Mouse (Mus musculus) MEL (cell line): ENCODE data around the gene Fuk. TPM values are rescaled to one million over a fixed set of nuclear protein-coding genes. Genes with fewer than 3 reads are reported as not detected.
A peak's percentile ranks its signal among the peaks of the same experiment; 100 is the strongest.

Experiments used
- DNase-seq: peaks from one replicate; pipeline ENCODE4 v3.0.0; 2011; ENCODE audit warnings: low read depth, low spot score
- H3K27ac ChIP-seq: 2 replicates; pipeline ENCODE4 v1.5.1; 2012; ENCODE audit warnings: low read depth, mild to moderate bottlenecking, control low read depth, low read length, moderate library complexity; ENCODE audit not compliant: control insufficient read depth
- H3K27me3 ChIP-seq, 2 experiments: fragments of 150-350 bp in 1 of 2; sonication (generic) in 1 of 2; 2 replicates each; pipeline ENCODE4 v1.6.1; 2012; ENCODE audit warnings: low read length in 2 of 2, mild to moderate bottlenecking in 2 of 2, improper control_type of control experiment in 1 of 2, moderate library complexity in 1 of 2; ENCODE audit not compliant: insufficient read depth in 2 of 2, control insufficient read depth in 1 of 2
- H3K36me3 ChIP-seq, 2 experiments: 2 replicates each; pipeline ENCODE4 v1.6.1; 2012 to 2014; ENCODE audit warnings: low read length in 2 of 2, improper control_type of control experiment in 1 of 2, inconsistent platforms in 1 of 2, mild to moderate bottlenecking in 1 of 2; ENCODE audit not compliant: insufficient read depth in 2 of 2, control insufficient read depth in 1 of 2
- H3K4me1 ChIP-seq, 2 experiments: fragments of 150-350 bp in 1 of 2; sonication (generic) in 1 of 2; 2 replicates each; pipeline ENCODE4 v1.6.1; 2012; ENCODE audit warnings: low read length in 2 of 2, improper control_type of control experiment in 1 of 2, mild to moderate bottlenecking in 1 of 2; ENCODE audit not compliant: insufficient read depth in 2 of 2, control insufficient read depth in 1 of 2
- H3K4me3 ChIP-seq, 2 experiments: fragments of 150-350 bp in 1 of 2; sonication (generic) in 1 of 2; 2 replicates each; pipeline ENCODE4 v1.5.1; 2012; ENCODE audit warnings: low read depth in 2 of 2, low read length in 2 of 2, mild to moderate bottlenecking in 2 of 2, moderate library complexity in 2 of 2, control low read depth in 1 of 2, improper control_type of control experiment in 1 of 2; ENCODE audit not compliant: control insufficient read depth in 1 of 2, insufficient read depth in 1 of 2
- H3K79me2 ChIP-seq: 2 replicates; pipeline ENCODE4 v1.6.1; 2012; ENCODE audit warnings: mild to moderate bottlenecking, low read length, moderate library complexity; ENCODE audit not compliant: control insufficient read depth, poor library complexity, insufficient read depth
- H3K9ac ChIP-seq: 2 replicates; pipeline ENCODE4 v1.6.1; 2012; ENCODE audit warnings: low read depth, mild to moderate bottlenecking, control low read depth, low read length, moderate library complexity; ENCODE audit not compliant: control insufficient read depth, poor library complexity, severe bottlenecking
- H3K9me3 ChIP-seq: fragments of 150-350 bp; sonication (generic); replicated peaks from 2 replicates; pipeline ENCODE4 v1.6.1; 2012; ENCODE audit warnings: mild to moderate bottlenecking, low read length, improper control_type of control experiment, moderate library complexity; ENCODE audit not compliant: insufficient read depth
- BHLHE40 ChIP-seq: IDR thresholded peaks from 2 replicates; pipeline ENCODE4 v1.6.1; 2012; ENCODE audit warnings: low read depth, mild to moderate bottlenecking, inconsistent platforms, low read length, improper control_type of control experiment, borderline replicate concordance
- CHD1 ChIP-seq: IDR thresholded peaks from 2 replicates; pipeline ENCODE4 v1.6.1; 2012; ENCODE audit warnings: low read depth, mild to moderate bottlenecking, inconsistent platforms, low read length, improper control_type of control experiment
- CHD2 ChIP-seq: IDR thresholded peaks from 2 replicates; pipeline ENCODE4 v1.6.1; 2011; ENCODE audit warnings: low read length, improper control_type of control experiment
- E2F4 ChIP-seq: IDR thresholded peaks from 2 replicates; pipeline ENCODE4 v1.6.1; 2011; ENCODE audit warnings: low read depth, low read length, improper control_type of control experiment, borderline replicate concordance
- EP300 ChIP-seq, 2 experiments: IDR thresholded peaks; 2 replicates each; pipeline ENCODE4 v1.6.1; 2011; ENCODE audit warnings: improper control_type of control experiment in 2 of 2, low read length in 2 of 2, low read depth in 1 of 2, mild to moderate bottlenecking in 1 of 2
- ETS1 ChIP-seq: IDR thresholded peaks from 2 replicates; pipeline ENCODE4 v1.6.1; 2012; ENCODE audit warnings: low read depth, mild to moderate bottlenecking, inconsistent platforms, low read length, improper control_type of control experiment, moderate library complexity
- GATA1 ChIP-seq: IDR thresholded peaks from 2 replicates; pipeline ENCODE4 v1.6.1; 2011; ENCODE audit warnings: low read depth, low read length, improper control_type of control experiment
- HCFC1 ChIP-seq: IDR thresholded peaks from 2 replicates; pipeline ENCODE4 v1.6.1; 2012; ENCODE audit warnings: low read depth, mild to moderate bottlenecking, inconsistent platforms, low read length, improper control_type of control experiment, moderate library complexity
- KAT2A ChIP-seq: conservative IDR thresholded peaks from 2 replicates; pipeline ENCODE4 v1.6.1; 2012; ENCODE audit warnings: low read depth, low read length, improper control_type of control experiment, inconsistent platforms
- MAFK ChIP-seq: IDR thresholded peaks from 2 replicates; pipeline ENCODE4 v1.6.1; 2011; ENCODE audit warnings: low read depth, mild to moderate bottlenecking, low read length, improper control_type of control experiment, borderline replicate concordance
- MAX ChIP-seq: IDR thresholded peaks from 2 replicates; pipeline ENCODE4 v1.6.1; 2011; ENCODE audit warnings: low read length, improper control_type of control experiment
- MEF2A ChIP-seq: IDR thresholded peaks from 2 replicates; pipeline ENCODE4 v1.6.1; 2014; ENCODE audit warnings: low read depth, mild to moderate bottlenecking, inconsistent platforms, low read length, improper control_type of control experiment; ENCODE audit not compliant: poor library complexity, insufficient replicate concordance, severe bottlenecking; ENCODE audit errors: extremely low read depth
- MYB ChIP-seq: IDR thresholded peaks from 2 replicates; pipeline ENCODE4 v1.6.1; 2011; ENCODE audit warnings: mild to moderate bottlenecking, low read depth, low read length, improper control_type of control experiment
- MYC ChIP-seq: IDR thresholded peaks from 2 replicates; pipeline ENCODE4 v1.6.1; 2011; ENCODE audit warnings: low read depth, mild to moderate bottlenecking, low read length, improper control_type of control experiment, moderate library complexity
- NELFE ChIP-seq: IDR thresholded peaks from 2 replicates; pipeline ENCODE4 v1.6.1; 2011; ENCODE audit warnings: low read depth, low read length, improper control_type of control experiment
- NRF1 ChIP-seq: IDR thresholded peaks from 2 replicates; pipeline ENCODE4 v1.6.1; 2014; ENCODE audit warnings: low read depth, mild to moderate bottlenecking, inconsistent platforms, low read length, improper control_type of control experiment, moderate library complexity; ENCODE audit not compliant: poor library complexity, insufficient read depth, severe bottlenecking
- POLR2A ChIP-seq, 2 experiments: IDR thresholded peaks; 2 replicates each; pipeline ENCODE4 v1.6.1; 2011 to 2012; ENCODE audit warnings: low read length in 2 of 2, mild to moderate bottlenecking in 2 of 2, control low read depth in 1 of 2, improper control_type of control experiment in 1 of 2, low read depth in 1 of 2, moderate library complexity in 1 of 2; ENCODE audit not compliant: control insufficient read depth in 1 of 2, insufficient read depth in 1 of 2, poor library complexity in 1 of 2
- POLR2AphosphoS2 ChIP-seq: IDR thresholded peaks from 2 replicates; pipeline ENCODE4 v1.6.1; 2011; ENCODE audit warnings: low read length, improper control_type of control experiment
- POLR2AphosphoS5 ChIP-seq: IDR thresholded peaks from 2 replicates; pipeline ENCODE4 v1.6.1; 2012; ENCODE audit warnings: low read depth, borderline replicate concordance, mild to moderate bottlenecking, inconsistent platforms, low read length, moderate library complexity, mixed read lengths
- RAD21 ChIP-seq: IDR thresholded peaks from 2 replicates; pipeline ENCODE4 v1.6.1; 2011; ENCODE audit warnings: mild to moderate bottlenecking, low read depth, low read length, improper control_type of control experiment
- RCOR1 ChIP-seq: IDR thresholded peaks from 2 replicates; pipeline ENCODE4 v1.6.1; 2012; ENCODE audit warnings: low read depth, mild to moderate bottlenecking, inconsistent platforms, low read length, improper control_type of control experiment
- SIN3A ChIP-seq: IDR thresholded peaks from 2 replicates; pipeline ENCODE4 v1.6.1; 2012; ENCODE audit warnings: low read length, improper control_type of control experiment, inconsistent platforms
- TAL1 ChIP-seq: IDR thresholded peaks from 2 replicates; pipeline ENCODE4 v1.6.1; 2012; ENCODE audit warnings: mild to moderate bottlenecking, inconsistent platforms, low read length, moderate library complexity, mixed read lengths
- TBP ChIP-seq: IDR thresholded peaks from 2 replicates; pipeline ENCODE4 v1.8.0; 2011; ENCODE audit warnings: low read depth, low read length, improper control_type of control experiment
- TCF12 ChIP-seq: IDR thresholded peaks from 2 replicates; pipeline ENCODE4 v1.6.1; 2014; ENCODE audit warnings: low read depth, mild to moderate bottlenecking, inconsistent platforms, low read length, improper control_type of control experiment, moderate library complexity
- ZC3H11A ChIP-seq: IDR thresholded peaks from 2 replicates; pipeline ENCODE4 v1.6.1; 2012; ENCODE audit warnings: low read depth, mild to moderate bottlenecking, inconsistent platforms, low read length, improper control_type of control experiment
- ZNF384 ChIP-seq: IDR thresholded peaks from 2 replicates; pipeline ENCODE4 v1.6.1; 2012; ENCODE audit warnings: low read depth, mild to moderate bottlenecking, inconsistent platforms, low read length, improper control_type of control experiment
- polyA plus RNA-seq, 2 experiments: library from polyadenylated mRNA; stranded (reverse) in 1 of 2; unstranded in 1 of 2; fragments of >175 nt in 1 of 2; fragments of >200 nt in 1 of 2; gene quantifications; 2 replicates each; pipeline versions ENCODE4 v1.2.1 to v1.2.4; 2012; ENCODE audit warnings: low replicate concordance in 2 of 2, low read depth in 1 of 2; ENCODE audit not compliant: insufficient read length in 2 of 2, insufficient read depth in 1 of 2, missing spikeins in 1 of 2
- total RNA-seq: library from RNA; depleted of rRNA; stranded (reverse); fragments of 300-350 nt; gene quantifications from 2 replicates; pipeline ENCODE4 v1.2.3, GENCODE M21; 2012

The Fuk gene
- total and polyA plus RNA-seq, 3 experiments = 9.1 to 10.6 TPM; not detected in 1

DNA sequence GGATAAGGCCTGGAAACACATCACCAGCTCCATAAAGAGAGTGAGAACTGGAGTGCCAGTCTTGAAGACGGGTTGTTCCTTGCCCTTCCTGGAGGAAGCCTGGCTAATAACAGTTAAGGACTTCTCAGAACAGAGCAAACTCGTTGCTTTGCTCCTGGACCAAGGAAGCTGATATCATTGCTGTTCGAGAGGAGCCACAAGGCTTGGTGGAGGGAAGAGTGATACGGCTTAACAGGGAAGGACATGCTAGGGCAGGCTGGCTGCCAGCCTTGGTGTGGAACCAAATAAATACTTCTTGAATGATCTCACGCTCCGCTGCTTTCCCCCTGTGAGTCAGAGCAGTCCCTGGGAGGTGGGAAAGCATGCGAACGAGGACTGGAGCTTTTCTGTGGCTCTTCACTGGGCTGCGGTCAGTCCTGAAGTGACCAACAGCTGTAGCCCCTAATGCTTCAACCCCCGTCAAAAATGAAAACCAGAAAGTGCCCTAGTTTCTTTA lies 39.2 kb upstream of the Fuk start:
- Histone ChIP-seq H3K4me1 (peaks cover 17 to 35% of the 10 kb centered on the region in 2 experiments), H3K36me3 (peaks cover 0 to 29% of the 10 kb centered on the region in 2 experiments; a peak in 2 of 4 replicates), H3K27me3 (no peaks in the 10 kb centered on the region), H3K9ac (peak overlapping the region; percentile 29), H3K9me3 (no peaks in the 10 kb centered on the region), H3K4me3 (peak overlapping the region; percentile 15 to 30), H3K79me2 (no peaks in the 10 kb centered on the region), H3K27ac (peak overlapping the region; percentile 82)
- DNase-seq = peak; percentile 91
- TF ChIP-seq RAD21 (no peak), MYB (peak; percentile 8; the same call in 1 of the 2 replicates), POLR2AphosphoS5 (no peak), SIN3A (peak; percentile 55; the same call in 1 of the 2 replicates), POLR2A (IDR thresholded peaks at IDR 0.05; ENCODE audit: control insufficient read depth in 1 of 2, insufficient read depth in 1 of 2, low read depth in 1 of 2, low read length in 2 of 2, poor library complexity in 1 of 2) (no peak), TAL1 (peak; percentile 46; the same call in 1 of the 2 replicates), MYC (0 out of 2 replicates have a peak, but pooled peaks have one; percentile 71), ETS1 (peak; percentile 80), ZNF384 (no peak), NRF1 (no peak), TCF12 (peak; percentile 73), GATA1 (no peak; the same call in 1 of the 2 replicates), CHD2 (no peak), EP300 (IDR thresholded peaks at IDR 0.05; ENCODE audit: low read depth in 1 of 2, low read length in 2 of 2) (peak; percentile 57 to 73; a peak in 3 of 4 replicates), RCOR1 (no peak), E2F4 (no peak), NELFE (no peak; the same call in 1 of the 2 replicates)

GRCm38 (mm10) chr8:110940682-110941452 lies 38.6 kb upstream of the Fuk start:
- Histone ChIP-seq H3K36me3 (peaks cover 0 to 29% of the 10 kb centered on the region in 2 experiments; a peak in 2 of 4 replicates), H3K27ac (peak overlapping the region; percentile 82), H3K9me3 (no peaks in the 10 kb centered on the region), H3K4me3 (peak overlapping the region; percentile 15 to 30), H3K4me1 (peaks cover 17 to 34% of the 10 kb centered on the region in 2 experiments), H3K79me2 (no peaks in the 10 kb centered on the region), H3K9ac (peak overlapping the region; percentile 29), H3K27me3 (no peaks in the 10 kb centered on the region)
- no peak for DNase-seq
- no peak for TF ChIP-seq BHLHE40
- no peak for TF ChIP-seq MYC
- TF ChIP-seq GATA1 = peak; percentile 88
- no peak for TF ChIP-seq POLR2AphosphoS2
- TF ChIP-seq MAFK = no peak; the same call in 1 of the 2 replicates
- TF ChIP-seq MAX = no peak
- peak; percentile 39; the same call in 1 of the 2 replicates for TF ChIP-seq TCF12
- TF ChIP-seq MYB = peak; percentile 55; the same call in 1 of the 2 replicates
- TF ChIP-seq POLR2A (IDR thresholded peaks at IDR 0.05; ENCODE audit: control insufficient read depth in 1 of 2, insufficient read depth in 1 of 2, low read depth in 1 of 2, low read length in 2 of 2, poor library complexity in 1 of 2) = no peak
- no peak for TF ChIP-seq ZC3H11A
- 0 out of 2 replicates have a peak, but pooled peaks have one; percentile 42 for TF ChIP-seq HCFC1
- no peak for TF ChIP-seq TAL1
- no peak for TF ChIP-seq KAT2A
- peak; percentile 1; the same call in 1 of the 2 replicates for TF ChIP-seq SIN3A
- TF ChIP-seq POLR2AphosphoS5 = no peak
- no peak for TF ChIP-seq MEF2A
- no peak for TF ChIP-seq CHD1
- no peak for TF ChIP-seq NRF1
- no peak for TF ChIP-seq TBP
- TF ChIP-seq NELFE = no peak; the same call in 1 of the 2 replicates
- peak; percentile 56 for TF ChIP-seq ETS1
